Mouse (Mus musculus) right cerebral cortex, postnatal 36 days (tissue): ENCODE measurements around the gene Oscp1.
A peak's percentile ranks its signal among the peaks of the same experiment; 100 is the strongest.

Experiments
- DNase-seq, 2 experiments: peaks; one replicate each; pipeline ENCODE4 v3.0.0; 2022; ENCODE audit warnings: low spot score in 2 of 2, mixed read lengths in 1 of 2

The Oscp1 gene

GRCm38 (mm10) chr4:126058134-126058996 is at the start of gene Oscp1:
TSS of gene Oscp1 (plus strand) at chr4:126058565.
- DNase-seq: peak; percentile 91 to 94

GRCm38 (mm10) chr4:126017676-126018332 is 40.6 kb upstream of the Oscp1 start:
- DNase-seq: no peak

GRCm38 (mm10) chr4:126018966-126019538 is 39.3 kb upstream of the Oscp1 start:
- DNase-seq: no peak

GRCm38 (mm10) chr4:126024303-126024900 is 34.0 kb upstream of the Oscp1 start, which contains the start of gene Csf3r:
TSS of gene Csf3r (plus strand) at chr4:126024550.
- no peak for DNase-seq

GRCm38 (mm10) chr4:126025801-126026200 is 32.6 kb upstream of the Oscp1 start:
- DNase-seq: no peak

GRCm38 (mm10) chr4:126027980-126028379 is 30.4 kb upstream of the Oscp1 start:
- DNase-seq: no peak

GRCm38 (mm10) chr4:126029042-126029441 is 29.3 kb upstream of the Oscp1 start:
- DNase-seq: no peak

GRCm38 (mm10) chr4:126030705-126031104 is 27.7 kb upstream of the Oscp1 start:
- no peak for DNase-seq

GRCm38 (mm10) chr4:126035413-126035812 is 23.0 kb upstream of the Oscp1 start:
- no peak for DNase-seq

GRCm38 (mm10) chr4:126046851-126047585 is 11.3 kb upstream of the Oscp1 start, which contains the start of gene Mrps15:
TSS of gene Mrps15 (plus strand) at chr4:126046925.
- peak; percentile 78 to 79 for DNase-seq

GRCm38 (mm10) chr4:126051617-126052016 is 6.7 kb upstream of the Oscp1 start:
- peak; percentile 62 to 63 for DNase-seq

- no peak for DNase-seq
Measured at GRCm38 (mm10) chr4:126057207-126058133, 895 bp upstream of the Oscp1 start.

- peak; percentile 64 to 72 for DNase-seq
Measured at GRCm38 (mm10) chr4:126058997-126059362, 615 bp downstream of the Oscp1 start.

- peak in 1 of 2 experiments; percentile 18 for DNase-seq
Measured at GRCm38 (mm10) chr4:126062856-126063255, 4.5 kb downstream of the Oscp1 start.

- peak; percentile 30 to 32 for DNase-seq
Measured at GRCm38 (mm10) chr4:126065241-126065640, 6.9 kb downstream of the Oscp1 start.

GRCm38 (mm10) chr4:126067401-126068077 is 9.2 kb downstream of the Oscp1 start:
- no peak for DNase-seq

GRCm38 (mm10) chr4:126068842-126069241 is 10.5 kb downstream of the Oscp1 start:
- DNase-seq: no peak

- DNase-seq: no peak
Measured at GRCm38 (mm10) chr4:126077833-126078232, 19.5 kb downstream of the Oscp1 start.

- DNase-seq: no peak
Measured at GRCm38 (mm10) chr4:126079266-126079665, 20.9 kb downstream of the Oscp1 start.

- DNase-seq: no peak
Measured at GRCm38 (mm10) chr4:126081601-126082000, 23.2 kb downstream of the Oscp1 start.
